Mouse (Mus musculus): ENCODE results near the gene Chst8.

The Chst8 gene

GRCm38 (mm10) chr7:34702718-34703351, 109.7 kb downstream of the Chst8 start:
- peak; percentile 27 for DNase-seq

- no peak for DNase-seq
These were observed 112.6 kb downstream of the Chst8 start for GRCm38 (mm10) chr7:34699888-34700287.

GRCm38 (mm10) chr7:34698221-34698620, 114.3 kb downstream of the Chst8 start:
- DNase-seq: no peak

DNA sequence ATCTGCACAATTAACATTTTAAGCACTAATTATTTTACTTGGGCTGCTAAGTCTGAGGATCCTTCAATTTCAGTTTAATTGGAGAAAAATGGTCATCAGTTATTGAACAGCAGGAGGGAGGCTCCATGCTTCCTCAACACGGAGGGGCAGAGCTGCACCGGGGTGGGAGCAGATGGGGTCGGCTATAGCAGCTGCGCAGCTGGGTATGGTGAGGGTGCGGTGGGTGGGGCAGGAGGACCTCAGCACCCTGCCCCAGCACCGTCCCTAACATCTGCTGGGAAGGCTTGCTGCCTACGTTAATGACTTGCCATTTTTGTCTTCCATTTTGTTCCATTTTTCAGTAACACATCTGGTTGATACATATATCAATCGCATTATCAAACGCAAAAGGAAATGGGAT, 116.4 kb downstream of the Chst8 start:
- no peak for DNase-seq

DNA sequence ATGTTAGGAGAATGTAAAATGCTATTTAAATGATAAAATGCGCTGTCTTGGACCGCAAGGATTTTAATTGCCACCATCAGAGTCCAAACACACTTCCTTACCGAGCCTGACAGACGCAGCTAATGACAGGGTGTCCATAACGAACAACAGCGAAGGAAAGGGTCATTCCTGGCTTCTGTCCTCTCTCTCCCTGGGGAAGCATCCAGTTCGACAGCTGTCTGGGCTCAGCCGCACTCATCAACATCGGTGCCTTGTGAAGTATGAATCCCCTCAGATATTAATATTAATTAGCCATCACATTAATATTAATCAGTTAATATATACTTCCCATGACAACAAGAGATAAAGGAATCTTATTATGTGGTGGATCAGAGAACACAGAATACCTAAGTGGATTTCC, 117.6 kb downstream of the Chst8 start:
- no peak for DNase-seq

GRCm38 (mm10) chr7:34693916-34694315, 118.6 kb downstream of the Chst8 start:
- DNase-seq: no peak

DNA sequence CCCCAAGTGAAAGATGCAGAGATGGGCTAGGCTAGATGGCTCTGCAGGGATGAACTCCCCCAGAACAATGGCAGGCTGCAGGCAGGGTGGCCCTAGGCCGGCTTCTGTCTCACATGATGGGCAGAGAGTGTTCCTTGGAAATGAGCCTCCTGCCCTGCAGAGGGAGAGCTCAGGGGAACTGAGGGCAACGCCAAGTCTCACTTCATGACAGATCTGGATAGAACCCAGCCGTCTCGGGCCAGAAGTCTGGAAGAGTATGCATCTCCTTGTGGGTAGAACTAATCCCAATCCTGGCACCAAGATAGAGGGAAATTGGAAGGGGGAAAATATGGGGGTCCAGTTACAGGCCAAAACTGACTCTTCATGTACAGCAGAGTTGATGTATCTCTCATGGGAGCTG, 119.4 kb downstream of the Chst8 start:
- DNase-seq: no peak

GRCm38 (mm10) chr7:34690111-34690510, 122.4 kb downstream of the Chst8 start:
- no peak for DNase-seq

DNA sequence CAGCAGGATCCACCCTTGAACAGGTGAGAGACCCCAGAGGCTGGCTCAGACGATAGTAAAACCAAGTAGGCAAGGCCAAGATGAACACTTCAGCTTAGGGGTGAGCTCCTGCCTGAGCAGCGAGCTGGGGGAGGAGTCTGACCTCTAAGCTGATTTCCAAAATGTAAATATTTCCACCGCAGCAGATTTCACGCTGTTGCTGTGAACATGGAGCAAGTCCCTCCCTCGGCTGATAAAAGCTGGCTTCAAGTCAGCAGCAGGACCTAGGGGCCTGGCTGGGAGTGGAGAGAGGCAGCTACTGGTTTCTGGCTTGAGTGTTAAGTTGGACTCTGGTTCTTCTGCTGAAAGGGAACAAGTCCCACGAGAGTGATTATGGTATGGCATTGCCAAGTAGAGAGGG, 123.5 kb downstream of the Chst8 start:
- DNase-seq: no peak

DNA sequence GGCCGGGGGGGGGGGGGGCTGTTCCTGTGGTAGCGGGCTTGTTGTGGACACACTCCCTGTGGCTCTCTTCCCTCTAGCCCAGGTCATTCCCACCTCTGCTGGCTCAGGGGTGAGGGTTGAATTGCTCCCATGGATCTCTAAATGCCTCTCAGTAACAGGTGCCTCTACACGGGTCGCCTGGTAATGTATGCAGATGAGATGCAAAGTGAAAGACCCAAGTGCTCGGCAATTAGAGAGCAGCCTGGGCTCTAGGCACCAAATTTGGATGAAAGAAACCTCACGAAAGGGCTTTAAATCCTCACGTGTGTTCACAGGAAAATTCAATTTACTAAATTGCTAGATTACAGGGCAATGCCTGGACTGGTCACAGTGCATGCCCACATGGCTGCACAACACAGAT, 126.7 kb downstream of the Chst8 start:
- DNase-seq: no peak

- no peak for DNase-seq
These were observed 127.3 kb downstream of the Chst8 start for GRCm38 (mm10) chr7:34685176-34685575.

DNA sequence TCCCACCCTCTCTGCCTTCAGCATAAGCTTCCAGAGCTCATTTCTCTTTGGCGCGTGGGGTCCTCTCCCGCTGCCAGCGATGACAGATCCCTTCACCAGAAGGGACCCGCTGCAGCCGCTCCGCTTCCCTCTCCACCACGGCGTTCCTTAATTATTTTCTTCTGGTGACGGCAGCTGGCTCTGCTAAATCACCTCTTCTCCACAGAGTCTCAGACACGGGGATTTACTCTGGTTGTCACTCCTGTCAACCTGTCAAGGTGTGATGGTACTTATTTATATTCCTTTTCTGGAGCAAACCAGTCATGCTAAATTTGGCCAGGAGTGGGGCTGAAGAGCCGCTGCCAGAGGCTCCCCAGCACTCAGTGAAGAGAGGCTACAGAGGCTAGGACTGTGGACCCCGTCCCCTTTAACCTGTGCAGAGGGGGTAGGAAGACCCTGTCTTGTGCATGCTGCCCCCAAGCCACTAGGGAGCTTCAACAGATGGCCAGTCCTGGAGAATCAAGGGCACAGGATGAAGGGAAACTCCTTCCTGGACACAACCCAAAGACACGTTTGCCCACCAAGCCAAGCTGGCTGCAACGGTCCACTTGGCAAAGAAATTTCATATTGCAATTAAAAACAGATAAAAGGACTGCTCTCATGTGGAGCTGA, 131.6 kb downstream of the Chst8 start:
- DNase-seq: no peak

DNA sequence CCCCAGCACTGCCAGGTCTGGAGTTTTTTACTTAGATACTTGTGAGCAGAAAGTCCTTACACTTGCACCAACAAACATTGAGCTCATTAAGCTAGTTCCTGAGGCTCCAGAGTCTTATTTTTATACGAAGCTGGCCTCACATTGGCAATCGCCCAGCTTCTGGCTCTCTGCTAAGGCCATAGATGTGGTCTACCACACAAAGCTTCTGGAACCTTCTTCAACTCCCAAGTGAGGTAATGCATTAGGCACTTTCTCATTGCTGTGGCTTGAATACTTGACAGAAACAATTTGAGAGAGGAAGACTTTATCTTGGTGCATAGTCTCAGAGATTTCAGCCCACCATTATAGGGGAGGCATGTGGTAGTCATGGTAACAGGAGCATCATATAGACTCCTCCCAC, 132.6 kb downstream of the Chst8 start:
- DNase-seq: no peak

- peak; percentile 81 for DNase-seq
These were observed 136.5 kb downstream of the Chst8 start for GRCm38 (mm10) chr7:34675831-34676514.

GRCm38 (mm10) chr7:34675120-34675790, 137.3 kb downstream of the Chst8 start:
- DNase-seq: no peak

DNA sequence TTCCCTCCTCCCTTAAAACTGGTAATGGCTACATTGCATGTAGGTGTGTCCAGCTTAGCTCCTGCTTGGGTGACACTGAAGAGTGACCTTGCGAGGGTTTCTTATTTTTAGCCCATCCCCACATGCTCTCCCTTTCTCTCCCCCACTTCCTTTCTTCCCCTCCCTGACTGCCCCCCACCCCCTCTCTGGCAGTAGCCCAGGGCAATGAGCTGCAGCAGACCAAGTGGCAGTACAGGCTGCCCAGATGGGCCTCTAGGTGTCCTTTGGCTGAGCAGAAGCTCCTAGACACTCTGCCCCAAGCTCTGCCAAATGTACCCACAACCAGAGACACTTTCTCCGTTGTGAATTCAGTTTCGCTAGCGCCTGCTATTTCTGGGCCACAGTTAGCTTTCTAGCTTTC, 139.6 kb downstream of the Chst8 start:
- DNase-seq: no peak

DNA sequence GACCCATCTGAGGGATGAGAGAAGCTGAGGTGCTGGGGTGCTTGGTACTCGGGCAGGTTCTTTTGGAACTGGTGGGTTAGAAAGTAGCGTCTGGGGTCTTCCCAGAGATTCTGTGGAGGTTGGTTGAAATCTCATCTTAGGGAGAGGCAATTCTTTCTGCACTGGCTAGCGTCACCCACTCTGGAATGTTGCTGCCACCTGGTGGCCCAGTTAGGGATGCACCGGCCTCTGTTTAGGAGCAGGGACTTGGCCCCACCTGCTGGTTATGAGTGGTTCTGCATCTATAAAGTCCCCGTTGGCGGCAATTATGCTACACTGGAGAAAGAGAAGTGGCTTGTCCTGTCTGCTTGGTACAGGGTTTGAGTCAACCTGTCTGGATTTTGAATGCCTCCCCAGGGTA, 140.6 kb downstream of the Chst8 start:
- DNase-seq: peak; percentile 91

DNA sequence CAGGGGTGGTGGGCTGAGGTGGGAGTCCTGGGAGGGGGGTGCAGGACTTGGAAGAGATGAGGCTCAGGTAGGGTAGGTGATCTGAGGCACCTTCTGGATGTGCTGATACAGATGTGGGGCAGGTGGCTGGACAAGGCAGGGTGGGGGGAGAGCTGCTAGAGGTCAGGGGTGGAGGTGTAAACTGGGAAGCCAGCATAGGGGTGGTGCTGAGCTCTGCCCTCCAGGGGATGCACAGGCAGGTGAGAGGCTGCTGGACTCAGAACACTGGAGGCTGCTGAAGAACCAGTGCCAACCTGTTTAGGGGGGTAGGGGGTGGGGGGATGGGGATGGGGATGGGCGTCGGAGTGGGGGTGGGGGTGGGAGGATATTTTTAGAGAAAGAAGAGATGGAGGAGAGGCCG, 141.7 kb downstream of the Chst8 start:
- no peak for DNase-seq

GRCm38 (mm10) chr7:34669336-34669735, 143.2 kb downstream of the Chst8 start:
- peak; percentile 44 for DNase-seq

DNA sequence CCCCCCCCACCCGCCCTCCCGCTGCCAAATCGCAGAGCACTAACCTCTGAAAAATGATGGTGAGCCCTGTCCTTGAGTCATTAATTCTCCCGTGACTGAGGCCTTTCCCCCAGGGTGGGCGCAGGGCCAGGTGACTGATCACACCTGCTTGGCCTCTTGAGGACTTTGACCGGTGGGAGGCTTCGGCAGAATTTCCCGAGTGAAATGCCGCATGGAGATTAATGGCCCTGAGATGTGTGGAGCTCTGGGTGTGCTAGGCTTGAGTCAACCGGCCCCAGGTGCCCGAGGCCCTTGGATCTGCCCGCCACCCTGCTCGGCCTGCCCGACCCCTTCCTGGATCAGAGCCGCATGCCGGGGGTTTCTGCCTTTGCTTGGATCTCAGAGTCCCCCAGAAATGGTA, 144.6 kb downstream of the Chst8 start:
- peak; percentile 63 for DNase-seq

- no peak for DNase-seq
These were observed 149.4 kb downstream of the Chst8 start for GRCm38 (mm10) chr7:34663145-34663544.

DNA sequence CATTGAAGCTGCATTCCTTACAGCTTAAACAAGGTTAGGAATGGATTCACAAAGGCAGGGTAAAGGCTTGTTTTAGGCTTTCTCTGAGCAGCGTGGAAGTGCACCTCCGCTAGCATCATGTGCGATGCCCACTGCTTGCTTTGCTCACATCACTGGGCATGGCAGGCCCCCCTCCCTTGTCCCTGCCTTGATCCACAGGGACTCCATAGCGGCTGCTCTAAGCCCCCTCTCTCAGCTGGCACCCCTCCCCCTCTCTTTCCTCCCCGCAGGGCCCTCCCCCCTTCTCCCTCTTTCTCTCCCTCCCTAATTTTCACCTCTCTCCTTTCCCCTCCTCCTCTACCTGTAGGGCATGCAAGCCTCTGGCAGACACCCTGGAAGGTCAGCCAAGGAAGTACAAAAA, 150.3 kb downstream of the Chst8 start:
- no peak for DNase-seq

GRCm38 (mm10) chr7:34659386-34660085, 153.0 kb downstream of the Chst8 start:
- DNase-seq: peak; percentile 86

Measured in kidney, adult 9 months (tissue).